Mouse (Mus musculus) hindbrain, embryonic 15.5 days (tissue): ENCODE data around the gene Serbp1. TPM values are rescaled to one million over a fixed set of nuclear protein-coding genes. Genes with fewer than 3 reads are reported as not detected.

ENCODE experiments used
- ATAC-seq: fragments of 200-750 bp; cut with Nextera tagmentation; 2 replicates; pipeline ENCODE4 v1.8.0; 2017; ENCODE audit warnings: low read depth, moderate number of reproducible peaks, moderate TSS enrichment; ENCODE audit not compliant: low FRiP score
- H3K27ac ChIP-seq: fragments of 300-500 bp; sonication (generic); replicated peaks from 2 replicates; pipeline ENCODE4 v1.5.1; 2015; ENCODE audit warnings: mild to moderate bottlenecking, inconsistent platforms
- H3K27me3 ChIP-seq: fragments of 300-500 bp; sonication (generic); 2 replicates; pipeline ENCODE4 v1.6.1; 2015; ENCODE audit warnings: control low read depth, inconsistent platforms
- H3K36me3 ChIP-seq: fragments of 300-500 bp; sonication (generic); 2 replicates; pipeline ENCODE4 v1.6.1; 2015; ENCODE audit warnings: control low read depth, inconsistent platforms
- H3K4me1 ChIP-seq: fragments of 300-500 bp; sonication (generic); replicated peaks from 2 replicates; pipeline ENCODE4 v1.6.1; 2015; ENCODE audit warnings: control low read depth, inconsistent platforms
- H3K4me2 ChIP-seq: fragments of 300-500 bp; sonication (generic); 2 replicates; pipeline ENCODE4 v1.6.1; 2015; ENCODE audit warnings: moderate library complexity, mild to moderate bottlenecking, inconsistent platforms
- H3K4me3 ChIP-seq: fragments of 300-500 bp; sonication (generic); 2 replicates; pipeline ENCODE4 v1.5.1; 2015; ENCODE audit warnings: mild to moderate bottlenecking, inconsistent platforms
- H3K9ac ChIP-seq: fragments of 300-500 bp; sonication (generic); 2 replicates; pipeline ENCODE4 v1.6.1; 2015; ENCODE audit warnings: inconsistent platforms
- H3K9me3 ChIP-seq: fragments of 300-500 bp; sonication (generic); 2 replicates; pipeline ENCODE4 v1.6.1; 2016; ENCODE audit warnings: control low read depth, inconsistent platforms
- WGBS: fragments of 180-500 bp; shearing (Covaris S2); methylation state at CpG from one replicate; pipeline ENCODE4 v1.1.7; 2015; 5-methylcytosine and 5-hydroxymethylcytosine counted together
- polyA plus RNA-seq: library from polyadenylated mRNA; unstranded; fragments of >200 nt; fragmentation: Nextera tagmentation; extraction: Ambion mirVana; gene quantifications from 2 replicates; pipeline ENCODE4 v1.2.1, GENCODE M21; 2015

The Serbp1 gene
- polyA plus RNA-seq, 1 experiment from 2014 or later = 298 TPM

- H3K9ac ChIP-seq = no peak overlapping the region
- WGBS = 74% methylated on average over 5 of the region's 5 CpGs
- no peak overlapping the region for H3K4me2 ChIP-seq
- H3K9me3 ChIP-seq = no peaks in the 10 kb centered on the region
- no peak overlapping the region for H3K4me3 ChIP-seq
- H3K36me3 ChIP-seq = no peaks in the 10 kb centered on the region
- H3K27me3 ChIP-seq = no peaks in the 10 kb centered on the region
- no peaks in the 10 kb centered on the region for H3K4me1 ChIP-seq
- no peak overlapping the region for H3K27ac ChIP-seq
- no peak for ATAC-seq
Measured at GRCm38 (mm10) chr6:67317068-67317467, 79.1 kb downstream of the Serbp1 start.

GRCm38 (mm10) chr6:67317827-67318338, 79.9 kb downstream of the Serbp1 start:
- H3K27me3 ChIP-seq = no peaks in the 10 kb centered on the region
- H3K9ac ChIP-seq = no peak overlapping the region
- H3K9me3 ChIP-seq = no peaks in the 10 kb centered on the region
- WGBS = 80% methylated on average over 8 of the region's 8 CpGs
- no peak overlapping the region for H3K27ac ChIP-seq
- H3K4me3 ChIP-seq = no peak overlapping the region
- ATAC-seq = no peak
- no peaks in the 10 kb centered on the region for H3K4me1 ChIP-seq
- H3K4me2 ChIP-seq = no peak overlapping the region
- H3K36me3 ChIP-seq = no peaks in the 10 kb centered on the region

GRCm38 (mm10) chr6:67318451-67318850, 80.5 kb downstream of the Serbp1 start:
- Histone ChIP-seq H3K27ac (no peak overlapping the region), H3K36me3 (no peaks in the 10 kb centered on the region), H3K27me3 (no peaks in the 10 kb centered on the region), H3K4me2 (no peak overlapping the region), H3K9me3 (no peaks in the 10 kb centered on the region), H3K4me3 (no peak overlapping the region), H3K9ac (no peak overlapping the region), H3K4me1 (no peaks in the 10 kb centered on the region)
- 33% methylated on average over 10 of the region's 10 CpGs for WGBS
- no peak for ATAC-seq

- Histone ChIP-seq H3K4me2 (no peak overlapping the region), H3K9me3 (no peaks in the 10 kb centered on the region), H3K4me1 (no peaks in the 10 kb centered on the region), H3K4me3 (no peak overlapping the region), H3K36me3 (no peaks in the 10 kb centered on the region), H3K9ac (no peak overlapping the region), H3K27me3 (no peaks in the 10 kb centered on the region), H3K27ac (no peak overlapping the region)
- WGBS = 90% methylated on average over 3 of the region's 3 CpGs
- ATAC-seq = no peak
Measured at GRCm38 (mm10) chr6:67323788-67324187, 85.8 kb downstream of the Serbp1 start.

- Histone ChIP-seq H3K9ac (no peak overlapping the region), H3K36me3 (no peaks in the 10 kb centered on the region), H3K4me2 (no peak overlapping the region), H3K27me3 (no peaks in the 10 kb centered on the region), H3K27ac (no peak overlapping the region), H3K4me1 (no peaks in the 10 kb centered on the region), H3K4me3 (no peak overlapping the region), H3K9me3 (no peaks in the 10 kb centered on the region)
- no peak for ATAC-seq
Measured at GRCm38 (mm10) chr6:67337943-67338342, 100.0 kb downstream of the Serbp1 start.

DNA sequence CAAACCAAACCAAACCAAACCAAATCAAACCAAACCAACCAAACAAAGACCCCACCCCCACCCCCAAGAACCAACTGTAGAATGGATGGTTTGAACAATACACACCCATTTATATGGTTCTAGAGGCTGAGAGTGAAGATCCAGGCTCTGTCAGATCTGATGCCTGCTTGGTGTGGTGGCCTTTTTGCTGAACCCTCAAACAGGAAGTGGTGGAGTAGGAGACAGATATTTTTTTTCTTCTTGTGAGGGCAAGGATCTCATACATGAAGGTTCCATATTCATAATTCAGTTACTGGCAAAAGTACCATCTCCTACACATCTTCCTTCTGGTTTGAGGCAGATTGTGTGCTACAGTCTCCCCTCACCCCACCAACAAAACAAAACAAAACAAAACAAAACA, 101.5 kb downstream of the Serbp1 start:
- no peaks in the 10 kb centered on the region for H3K27me3 ChIP-seq
- no peak overlapping the region for H3K9ac ChIP-seq

More for the DNA sequence above, 101.5 kb downstream of the Serbp1 start:
- Histone ChIP-seq H3K4me2 (no peak overlapping the region), H3K4me1 (no peaks in the 10 kb centered on the region), H3K4me3 (no peak overlapping the region), H3K27ac (no peak overlapping the region), H3K36me3 (no peaks in the 10 kb centered on the region), H3K9me3 (no peaks in the 10 kb centered on the region)
- ATAC-seq = no peak

Other genes starting within 250 kb of the Serbp1 start
- 17.1 and 17.3 TPM in 2 replicates for gene Gadd45a, start 200.7 kb upstream of the Serbp1 start, polyA plus RNA-seq
- gene Il12rb2, start 138.0 kb downstream of the Serbp1 start, polyA plus RNA-seq = not detected in 2 replicates